Mouse (Mus musculus) naive thymus-derived CD4-positive, alpha-beta T cell, adult 2 months (primary cell): ENCODE measurements around the gene Wdfy2.

Source experiments
- DNase-seq: peaks from one replicate; pipeline ENCODE4 v3.0.0-alpha.2; 2011; ENCODE audit warnings: low read depth

The Wdfy2 gene

GRCm38 (mm10) chr14:62924800-62925199 is 87.3 kb downstream of the Wdfy2 start:
- peak; percentile 35 for DNase-seq

- peak; percentile 53 for DNase-seq
These were observed 90.6 kb downstream of the Wdfy2 start for GRCm38 (mm10) chr14:62928101-62928541.

- DNase-seq: no peak
These were observed 97.9 kb downstream of the Wdfy2 start for GRCm38 (mm10) chr14:62935361-62935760.

GRCm38 (mm10) chr14:62936631-62937380 is 99.3 kb downstream of the Wdfy2 start:
- no peak for DNase-seq

DNA sequence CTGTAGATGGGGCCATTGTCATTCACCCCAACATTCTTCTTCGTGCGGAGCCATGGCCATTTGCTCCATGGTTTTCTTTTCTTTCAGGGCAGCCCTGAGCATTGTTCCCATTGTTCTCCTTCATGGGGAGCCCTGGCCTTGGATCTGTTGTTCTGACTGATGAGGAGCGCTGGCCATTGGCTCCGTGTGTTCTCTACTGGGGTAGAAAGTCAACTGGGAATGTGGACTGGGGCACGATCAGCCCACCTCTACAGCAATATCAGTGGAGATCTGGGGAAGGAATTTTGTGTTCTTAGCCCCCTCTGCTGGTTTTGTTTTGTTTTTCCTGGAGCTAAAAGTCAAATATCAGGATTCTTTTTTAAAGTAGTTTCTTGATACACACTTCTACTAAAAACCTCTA is 100.2 kb downstream of the Wdfy2 start:
- no peak for DNase-seq

DNA sequence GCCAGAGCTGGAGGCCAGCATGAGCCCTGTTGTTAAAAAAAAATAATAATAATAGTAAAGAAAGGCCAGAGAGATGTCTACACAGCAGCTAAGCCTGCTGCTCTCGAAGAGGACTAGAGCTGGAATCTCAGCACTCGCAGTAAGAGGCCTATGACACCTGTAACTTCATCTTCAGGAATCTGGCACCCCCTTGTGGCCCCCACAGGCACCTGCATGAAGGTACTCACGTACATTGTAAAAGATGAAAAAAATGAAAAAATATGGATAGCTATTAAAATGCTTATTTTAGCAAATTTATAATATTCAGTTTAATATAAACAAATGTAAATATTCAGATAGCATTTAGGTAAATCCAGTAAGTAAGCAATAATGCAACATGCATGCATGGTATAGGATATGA is 102.0 kb downstream of the Wdfy2 start:
- peak; percentile 39 for DNase-seq

- peak; percentile 90 for DNase-seq
These were observed 103.1 kb downstream of the Wdfy2 start for GRCm38 (mm10) chr14:62940383-62941074.

GRCm38 (mm10) chr14:62946794-62947193 is 109.3 kb downstream of the Wdfy2 start:
- DNase-seq: no peak

DNA sequence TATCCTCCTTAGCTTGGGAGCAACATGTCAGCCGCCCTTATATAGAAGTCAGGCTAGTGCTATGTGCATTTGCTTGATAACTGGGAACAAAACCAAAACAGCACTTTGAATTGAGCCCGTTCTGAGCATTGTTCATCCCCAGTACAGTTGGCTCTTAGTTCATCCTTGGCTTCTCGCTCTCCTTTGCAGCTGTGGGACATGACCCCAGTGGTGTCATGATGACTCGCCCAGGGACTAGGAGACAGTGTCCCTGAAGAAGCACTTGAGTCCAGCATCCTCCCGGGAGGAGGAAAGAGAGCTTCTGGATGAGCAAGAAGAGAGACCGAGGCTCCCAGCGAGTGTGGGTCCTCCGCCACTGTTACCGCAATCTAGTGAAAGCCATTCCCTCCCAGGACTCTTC is 118.6 kb downstream of the Wdfy2 start:
- no peak for DNase-seq

DNA sequence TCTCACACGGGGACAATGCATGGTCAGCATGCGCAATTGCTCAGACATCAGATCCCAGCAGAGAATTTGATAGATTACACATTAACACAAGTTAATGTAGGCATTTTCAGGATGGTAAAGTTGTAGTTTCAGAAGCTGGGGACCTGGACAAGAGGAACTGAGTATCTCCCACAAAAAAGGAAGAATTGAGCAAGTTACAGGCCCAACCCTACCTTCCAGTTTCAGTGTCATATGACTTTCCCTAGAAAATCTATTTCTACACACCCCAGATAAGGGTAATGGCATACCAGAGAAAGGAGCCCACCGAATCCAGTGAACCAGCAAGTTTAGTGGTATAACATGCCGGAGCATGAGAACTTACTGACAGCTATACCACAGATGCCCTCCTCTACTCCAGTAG is 126.2 kb downstream of the Wdfy2 start:
- DNase-seq: no peak

GRCm38 (mm10) chr14:62965342-62965741 is 127.9 kb downstream of the Wdfy2 start:
- DNase-seq: peak; percentile 15

DNA sequence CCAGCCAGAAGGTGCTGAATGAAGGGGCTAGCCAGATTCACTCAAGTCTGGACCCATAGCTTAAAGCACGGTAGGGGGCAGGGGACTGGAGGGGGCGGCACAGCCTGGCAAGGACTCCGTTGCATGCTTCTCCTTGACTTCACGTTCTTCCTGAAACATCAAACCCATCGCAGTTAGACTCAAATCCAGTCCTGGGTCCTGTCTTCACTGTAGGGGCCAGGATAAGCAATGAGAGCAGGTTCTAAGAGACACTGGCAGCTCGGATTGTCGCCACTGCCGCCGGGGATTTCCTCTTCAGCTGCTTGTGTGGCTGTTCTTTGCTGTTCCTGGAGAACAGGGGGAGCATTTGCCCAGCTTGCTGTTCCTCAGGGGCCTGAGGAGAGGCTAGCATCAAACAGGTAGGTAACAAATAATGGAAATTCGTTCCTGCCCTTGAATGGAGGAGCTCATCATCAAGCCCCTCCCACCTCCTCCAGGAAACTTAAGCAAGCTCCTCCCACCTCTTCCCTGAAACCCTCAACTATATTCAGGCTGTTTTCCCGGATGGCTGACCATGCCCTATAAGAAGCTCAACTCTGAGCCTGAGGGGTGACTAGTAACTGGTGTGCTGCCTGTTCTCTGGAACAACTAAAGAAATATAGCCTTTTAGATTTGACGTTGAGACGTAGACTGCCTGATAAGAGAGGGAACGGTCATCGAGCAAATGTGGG is 128.5 kb downstream of the Wdfy2 start:
- DNase-seq: no peak

DNA sequence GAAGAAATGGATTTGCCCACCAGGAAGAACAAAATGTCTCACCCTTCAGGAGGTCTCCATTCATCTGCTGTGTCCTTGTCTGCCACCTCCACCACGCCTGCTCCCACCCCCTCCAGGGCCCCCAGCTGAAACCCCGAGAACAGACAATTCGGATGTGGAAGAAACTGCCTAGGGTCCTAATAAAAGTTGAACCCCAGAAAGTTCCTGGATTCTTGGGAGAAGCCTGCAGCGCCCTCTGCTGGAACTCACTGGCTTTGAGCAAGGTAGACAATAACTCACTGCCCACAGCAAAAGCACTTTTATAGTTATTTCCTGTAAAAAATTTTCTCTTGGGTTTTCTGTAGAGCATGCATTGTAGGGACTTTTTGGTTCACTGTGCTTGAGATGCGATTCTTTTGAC is 137.6 kb downstream of the Wdfy2 start:
- peak; percentile 58 for DNase-seq

DNA sequence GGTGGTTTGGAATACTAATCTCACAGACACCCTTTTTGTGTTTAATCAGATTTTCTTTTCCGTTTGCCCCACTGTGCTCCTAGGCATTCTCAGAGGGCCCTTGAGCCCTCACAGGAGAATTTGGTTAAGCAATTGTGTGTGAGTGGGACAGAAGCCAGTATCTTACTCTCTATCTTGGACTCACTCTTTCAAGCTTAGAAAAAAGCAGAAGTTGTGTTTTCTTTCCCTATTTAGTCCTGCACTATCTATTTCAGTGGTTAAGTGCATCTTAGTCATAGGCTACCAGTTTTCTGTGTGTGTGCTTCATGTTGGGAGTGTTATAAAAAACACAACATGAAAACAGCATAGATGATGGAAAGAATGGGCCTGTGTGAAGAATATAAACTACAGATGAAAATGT is 142.3 kb downstream of the Wdfy2 start:
- no peak for DNase-seq

DNA sequence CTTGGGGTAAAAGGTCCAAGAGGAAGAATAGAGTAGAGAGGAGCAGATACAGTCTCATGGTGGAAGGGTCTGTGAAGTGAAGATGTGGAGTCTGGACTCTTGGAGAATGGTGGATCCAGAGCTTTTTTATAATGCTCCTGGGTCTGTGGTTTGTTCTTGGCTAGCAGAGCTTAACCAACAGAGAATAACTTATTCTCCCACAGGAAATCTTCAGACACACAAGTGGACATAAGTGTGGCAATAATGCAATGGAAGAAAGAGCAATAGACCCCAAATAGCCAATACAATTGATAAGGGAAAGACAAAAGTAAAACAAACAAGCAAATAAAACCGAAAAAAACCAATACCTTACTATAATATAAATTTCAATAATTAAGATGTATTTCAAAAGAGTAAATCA is 146.9 kb downstream of the Wdfy2 start, which contains the start of gene Defb48:
TSS of gene Defb48 (minus strand) at position 101 of the 400 bp plus-strand sequence.
- DNase-seq: no peak

- DNase-seq: no peak
These were observed 153.8 kb downstream of the Wdfy2 start for GRCm38 (mm10) chr14:62991271-62991670.

DNA sequence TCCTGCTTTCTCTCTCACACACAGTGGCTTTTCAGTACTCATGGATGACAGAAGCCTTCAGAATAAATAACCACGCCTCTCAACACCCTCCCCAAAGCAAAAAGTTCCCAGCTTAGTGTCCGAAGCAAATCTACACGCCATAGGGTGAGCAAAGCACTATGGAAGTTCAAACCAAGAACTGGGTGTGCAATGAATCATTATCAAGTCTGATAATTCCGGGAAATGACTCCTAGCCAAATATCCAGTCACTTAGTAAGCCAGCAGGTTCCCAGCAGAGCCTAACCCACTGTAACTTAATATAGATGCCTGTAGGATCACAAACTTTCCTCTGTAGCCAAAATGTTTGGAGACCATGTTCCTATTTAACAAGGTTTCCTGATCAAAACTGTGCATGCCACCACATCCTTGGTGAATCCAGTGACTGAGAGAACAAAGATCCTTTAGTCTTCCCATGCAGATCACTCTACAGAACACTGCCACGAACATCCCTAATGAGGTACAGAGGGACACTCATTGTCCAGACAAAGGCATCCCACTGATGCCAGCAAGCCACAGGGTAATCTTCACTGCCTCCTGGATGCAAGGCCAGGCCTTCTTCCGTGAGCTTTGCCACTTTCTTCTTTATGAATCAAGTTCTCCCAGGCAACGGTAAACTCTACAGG is 154.5 kb downstream of the Wdfy2 start:
- no peak for DNase-seq

- no peak for DNase-seq
These were observed 160.3 kb downstream of the Wdfy2 start, which contains the start of gene Defb47 for GRCm38 (mm10) chr14:62997777-62998176. Gene Defb47, plus strand, starts transcription at chr14:62998077.

- no peak for DNase-seq
These were observed 161.5 kb downstream of the Wdfy2 start for GRCm38 (mm10) chr14:62998977-62999376.

GRCm38 (mm10) chr14:63002588-63002987 is 165.1 kb downstream of the Wdfy2 start:
- DNase-seq: no peak
